Mouse (Mus musculus) ES-Bruce4 (cell line): ENCODE measurements around the gene Slamf9.

ENCODE experiments used
- CTCF ChIP-seq: IDR thresholded peaks from one replicate; pipeline ENCODE4 v1.8.1; 2011; ENCODE audit warnings: low read depth, low read length
- EP300 ChIP-seq: IDR thresholded peaks from 2 replicates; pipeline ENCODE4 v1.6.1; 2011; ENCODE audit warnings: low read depth, low read length; ENCODE audit not compliant: insufficient read depth
- POLR2A ChIP-seq: IDR thresholded peaks from one replicate; pipeline ENCODE4 v1.8.1; 2011; ENCODE audit warnings: low read length; ENCODE audit not compliant: insufficient read depth

DNA sequence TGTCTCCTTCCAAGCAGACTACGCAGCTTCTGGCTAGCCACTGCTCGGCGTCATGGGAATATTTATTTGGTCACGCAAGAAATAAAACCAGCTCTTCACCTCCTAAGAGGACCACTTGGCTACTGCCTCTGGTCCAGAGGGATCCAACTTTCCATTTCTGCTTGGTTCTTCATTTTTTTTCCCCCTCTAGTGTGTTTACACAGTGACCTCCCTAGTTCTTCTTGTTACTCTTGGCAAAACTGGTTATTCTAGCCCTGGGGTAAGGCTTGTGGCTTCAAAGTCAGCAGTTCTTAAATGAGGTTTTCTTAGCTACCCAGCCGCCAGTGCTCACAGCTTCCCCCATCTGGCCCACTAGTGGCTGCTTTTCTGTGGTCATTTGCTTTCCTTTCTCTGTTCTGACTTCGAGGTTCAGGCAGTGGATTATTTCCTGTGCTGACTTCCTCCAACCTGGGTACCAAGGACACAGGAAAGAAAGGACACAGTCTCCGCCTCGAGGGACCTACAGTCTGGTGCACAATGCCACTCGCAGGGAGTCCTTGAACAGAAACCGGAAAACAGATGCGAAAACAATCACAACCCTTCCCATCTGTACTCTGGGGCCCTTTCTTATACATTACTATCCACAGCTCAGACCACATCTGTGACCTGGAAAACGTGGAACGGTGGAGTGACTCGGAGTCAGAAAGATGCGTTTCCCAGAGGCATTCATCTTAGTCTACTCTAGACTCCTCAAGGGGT lies 50.0 kb downstream of the Slamf9 start:
- TF ChIP-seq CTCF: no peak
- no peak for TF ChIP-seq POLR2A
- peak; percentile 89 for TF ChIP-seq EP300
